Mouse (Mus musculus): ENCODE results near the gene Ccdc89. TPM values are rescaled to one million over a fixed set of nuclear protein-coding genes. Genes with fewer than 3 reads are reported as not detected.

Gene Ccdc89
- total and polyA plus RNA-seq, 3 experiments: not detected

- H3K4me3 ChIP-seq (ENCODE audit: control insufficient read depth in 1 of 2, insufficient read depth in 1 of 2, low read depth in 2 of 2, low read length in 2 of 2): peak overlapping the region; percentile 55 to 57
- no peak for DNase-seq (ENCODE audit: low read depth, low spot score)
- no peak for TF ChIP-seq MYC (IDR thresholded peaks at IDR 0.05; ENCODE audit: low read depth, low read length)
- no peak for TF ChIP-seq MAX (IDR thresholded peaks at IDR 0.05; ENCODE audit: low read length)
- no peak for TF ChIP-seq GABPA (IDR thresholded peaks at IDR 0.05; ENCODE audit: low read depth, low read length)
- TF ChIP-seq BHLHE40 (IDR thresholded peaks at IDR 0.05; ENCODE audit: borderline replicate concordance, low read depth, low read length): no peak
- TF ChIP-seq ZC3H11A (IDR thresholded peaks at IDR 0.05; ENCODE audit: low read depth, low read length): no peak
- no peak for TF ChIP-seq ZNF384 (IDR thresholded peaks at IDR 0.05; ENCODE audit: low read depth, low read length)
- no peak for TF ChIP-seq CHD2 (IDR thresholded peaks at IDR 0.05; ENCODE audit: low read length)
- TF ChIP-seq POLR2AphosphoS2 (IDR thresholded peaks at IDR 0.05; ENCODE audit: low read length): no peak
- no peak for TF ChIP-seq TBP (IDR thresholded peaks at IDR 0.05; ENCODE audit: low read depth, low read length)
- TF ChIP-seq MXI1 (IDR thresholded peaks at IDR 0.05; ENCODE audit: low read depth, low read length): no peak
- TF ChIP-seq MAZ (IDR thresholded peaks at IDR 0.05; ENCODE audit: low read depth, low read length): no peak
- TF ChIP-seq UBTF (IDR thresholded peaks at IDR 0.05; ENCODE audit: borderline replicate concordance, insufficient read depth, low read depth, low read length): no peak
- no peak for TF ChIP-seq MEF2A (IDR thresholded peaks at IDR 0.05; ENCODE audit: extremely low read depth, insufficient replicate concordance, low read depth, low read length, poor library complexity, severe bottlenecking)
- no peak for TF ChIP-seq NRF1 (IDR thresholded peaks at IDR 0.05; ENCODE audit: insufficient read depth, low read depth, low read length, poor library complexity, severe bottlenecking)
- no peak for TF ChIP-seq KAT2A (conservative IDR thresholded peaks at IDR 0.05; ENCODE audit: low read depth, low read length)
- peak overlapping the region; percentile 81 for H3K27ac ChIP-seq (ENCODE audit: control insufficient read depth, low read depth, low read length)
- H3K4me1 ChIP-seq (ENCODE audit: control insufficient read depth in 1 of 2, insufficient read depth in 2 of 2, low read length in 2 of 2): peaks cover 4 to 5% of the 10 kb centered on the region in 2 experiments; a peak in 3 of 4 replicates
- peaks cover 28% of the 10 kb centered on the region for H3K79me2 ChIP-seq (ENCODE audit: control insufficient read depth, insufficient read depth, low read length, poor library complexity)
- H3K9me3 ChIP-seq (replicated peaks; ENCODE audit: insufficient read depth, low read length): no peaks in the 10 kb centered on the region
- no peaks in the 10 kb centered on the region for H3K27me3 ChIP-seq (ENCODE audit: control insufficient read depth in 1 of 2, insufficient read depth in 2 of 2, low read length in 2 of 2)
- peaks cover 10 to 12% of the 10 kb centered on the region in 2 experiments for H3K36me3 ChIP-seq (ENCODE audit: control insufficient read depth in 1 of 2, insufficient read depth in 2 of 2, low read length in 2 of 2)
- peak overlapping the region; percentile 76 for H3K9ac ChIP-seq (ENCODE audit: control insufficient read depth, low read depth, low read length, poor library complexity, severe bottlenecking)
Measured at GRCm38 (mm10) chr7:90442070-90442469, 15.7 kb downstream of the Ccdc89 start.

- Histone ChIP-seq H3K27me3 (ENCODE audit: control insufficient read depth in 1 of 2, insufficient read depth in 2 of 2, low read length in 2 of 2) (no peaks in the 10 kb centered on the region), H3K36me3 (ENCODE audit: control insufficient read depth in 1 of 2, insufficient read depth in 2 of 2, low read length in 2 of 2) (peaks cover 16% of the 10 kb centered on the region in 2 experiments), H3K4me1 (ENCODE audit: control insufficient read depth in 1 of 2, insufficient read depth in 2 of 2, low read length in 2 of 2) (peaks cover 4 to 5% of the 10 kb centered on the region in 2 experiments; a peak in 3 of 4 replicates), H3K79me2 (ENCODE audit: control insufficient read depth, insufficient read depth, low read length, poor library complexity) (peaks cover 32% of the 10 kb centered on the region), H3K9me3 (replicated peaks; ENCODE audit: insufficient read depth, low read length) (no peaks in the 10 kb centered on the region), H3K4me3 (ENCODE audit: control insufficient read depth in 1 of 2, insufficient read depth in 1 of 2, low read depth in 2 of 2, low read length in 2 of 2) (peak within 1 kb of the TSS; percentile 95 to 100), H3K27ac (ENCODE audit: control insufficient read depth, low read depth, low read length) (peak within 1 kb of the TSS; percentile 81), H3K9ac (ENCODE audit: control insufficient read depth, low read depth, low read length, poor library complexity, severe bottlenecking) (peak within 1 kb of the TSS; percentile 99)
- peak; percentile 92 for TF ChIP-seq NELFE (IDR thresholded peaks at IDR 0.05; ENCODE audit: low read depth, low read length)
- no peak for TF ChIP-seq MYC (IDR thresholded peaks at IDR 0.05; ENCODE audit: low read depth, low read length)
- peak; percentile 99 for TF ChIP-seq CHD2 (IDR thresholded peaks at IDR 0.05; ENCODE audit: low read length)
- TF ChIP-seq POLR2AphosphoS2 (IDR thresholded peaks at IDR 0.05; ENCODE audit: low read length): peak; percentile 81
- no peak for TF ChIP-seq GABPA (IDR thresholded peaks at IDR 0.05; ENCODE audit: low read depth, low read length)
- TF ChIP-seq ELF1 (IDR thresholded peaks at IDR 0.05; ENCODE audit: low read depth, low read length): 0 out of 2 replicates have a peak, but pooled peaks have one; percentile 38
- TF ChIP-seq TBP (IDR thresholded peaks at IDR 0.05; ENCODE audit: low read depth, low read length): peak; percentile 92
- peak; percentile 81; the same call in 1 of the 2 replicates for TF ChIP-seq SIN3A (IDR thresholded peaks at IDR 0.05; ENCODE audit: low read length)
- TF ChIP-seq POLR2A (IDR thresholded peaks at IDR 0.05; ENCODE audit: control insufficient read depth in 1 of 2, insufficient read depth in 1 of 2, low read depth in 1 of 2, low read length in 2 of 2, poor library complexity in 1 of 2): peak; percentile 89 to 95
- peak; percentile 71; the same call in 1 of the 2 replicates for TF ChIP-seq ETS1 (IDR thresholded peaks at IDR 0.05; ENCODE audit: low read depth, low read length)
- no peak for TF ChIP-seq ZNF384 (IDR thresholded peaks at IDR 0.05; ENCODE audit: low read depth, low read length)
- 0 out of 2 replicates have a peak, but pooled peaks have one; percentile 56 for TF ChIP-seq MAZ (IDR thresholded peaks at IDR 0.05; ENCODE audit: low read depth, low read length)
- TF ChIP-seq HCFC1 (IDR thresholded peaks at IDR 0.05; ENCODE audit: low read depth, low read length): peak; percentile 82
- TF ChIP-seq NRF1 (IDR thresholded peaks at IDR 0.05; ENCODE audit: insufficient read depth, low read depth, low read length, poor library complexity, severe bottlenecking): no peak
- TF ChIP-seq BHLHE40 (IDR thresholded peaks at IDR 0.05; ENCODE audit: borderline replicate concordance, low read depth, low read length): no peak
- 0 out of 2 replicates have a peak, but pooled peaks have one; percentile 11 for TF ChIP-seq UBTF (IDR thresholded peaks at IDR 0.05; ENCODE audit: borderline replicate concordance, insufficient read depth, low read depth, low read length)
- peak; percentile 67 for TF ChIP-seq TCF12 (IDR thresholded peaks at IDR 0.05; ENCODE audit: low read depth, low read length)
- TF ChIP-seq MAFK (IDR thresholded peaks at IDR 0.05; ENCODE audit: borderline replicate concordance, low read depth, low read length): no peak
- peak; percentile 33; the same call in 1 of the 2 replicates for TF ChIP-seq MXI1 (IDR thresholded peaks at IDR 0.05; ENCODE audit: low read depth, low read length)
- DNase-seq (ENCODE audit: low read depth, low spot score): peak; percentile 97
Measured at GRCm38 (mm10) chr7:90442518-90443080, 16.2 kb downstream of the Ccdc89 start, which contains the start of gene Crebzf. TSS of gene Crebzf (plus strand) at chr7:90442729.
